Mouse (Mus musculus) heart, embryonic 11.5 days (tissue): ENCODE results near the gene Rasa3. TPM values are rescaled to one million over a fixed set of nuclear protein-coding genes. Genes with fewer than 3 reads are reported as not detected.

Source experiments
- ATAC-seq: fragments of 200-750 bp; cut with Nextera tagmentation; replicated peaks from 2 replicates; pipeline ENCODE4 v1.8.0; 2017; ENCODE audit warnings: moderate library complexity; ENCODE audit not compliant: insufficient number of reproducible peaks, low FRiP score, low TSS enrichment
- H3K27ac ChIP-seq: fragments of 300-500 bp; sonication (generic); 2 replicates; pipeline ENCODE4 v1.5.1; 2014; ENCODE audit warnings: mild to moderate bottlenecking, low read depth, low read length
- H3K27me3 ChIP-seq: fragments of 300-500 bp; sonication (generic); 2 replicates; pipeline ENCODE4 v1.6.1; 2014; ENCODE audit warnings: mild to moderate bottlenecking, low read length, mixed read lengths; ENCODE audit not compliant: control insufficient read depth, insufficient read depth
- H3K36me3 ChIP-seq: fragments of 300-500 bp; sonication (generic); 2 replicates; pipeline ENCODE4 v1.6.1; 2014; ENCODE audit warnings: mild to moderate bottlenecking, low read length, moderate library complexity, mixed read lengths; ENCODE audit not compliant: control insufficient read depth, insufficient read depth
- H3K4me1 ChIP-seq: fragments of 300-500 bp; sonication (generic); 2 replicates; pipeline ENCODE4 v1.6.1; 2014; ENCODE audit warnings: low read length; ENCODE audit not compliant: control insufficient read depth, insufficient read depth
- H3K4me2 ChIP-seq: fragments of 300-500 bp; sonication (generic); 2 replicates; pipeline ENCODE4 v1.6.1; 2014; ENCODE audit warnings: mild to moderate bottlenecking, moderate library complexity
- H3K4me3 ChIP-seq: fragments of 300-500 bp; sonication (generic); 2 replicates; pipeline ENCODE4 v1.5.1; 2014; ENCODE audit warnings: low read depth, low read length
- H3K9ac ChIP-seq: fragments of 300-500 bp; sonication (generic); 2 replicates; pipeline ENCODE4 v1.6.1; 2014; ENCODE audit warnings: mild to moderate bottlenecking, low read depth, low read length, moderate library complexity
- H3K9me3 ChIP-seq: fragments of 300-500 bp; sonication (generic); replicated peaks from 2 replicates; pipeline ENCODE4 v1.6.1; 2016; ENCODE audit warnings: low read length; ENCODE audit not compliant: control insufficient read depth
- WGBS: fragments of 180-500 bp; shearing (Covaris S2); extraction: QIAGEN DNeasy Blood & Tissue Kit; methylation state at CpG from one replicate; pipeline ENCODE4 v1.1.7; 2014; ENCODE audit not compliant: insufficient replicate concordance; 5-methylcytosine and 5-hydroxymethylcytosine counted together
- polyA plus RNA-seq: library from polyadenylated mRNA; unstranded; fragments of >200 nt; fragmentation: Nextera tagmentation; extraction: Ambion mirVana; gene quantifications from 2 replicates; pipeline ENCODE4 v1.2.1, GENCODE M21; 2014

Rasa3 gene
- polyA plus RNA-seq, 1 experiment from 2014 or later = 26.3 TPM

DNA sequence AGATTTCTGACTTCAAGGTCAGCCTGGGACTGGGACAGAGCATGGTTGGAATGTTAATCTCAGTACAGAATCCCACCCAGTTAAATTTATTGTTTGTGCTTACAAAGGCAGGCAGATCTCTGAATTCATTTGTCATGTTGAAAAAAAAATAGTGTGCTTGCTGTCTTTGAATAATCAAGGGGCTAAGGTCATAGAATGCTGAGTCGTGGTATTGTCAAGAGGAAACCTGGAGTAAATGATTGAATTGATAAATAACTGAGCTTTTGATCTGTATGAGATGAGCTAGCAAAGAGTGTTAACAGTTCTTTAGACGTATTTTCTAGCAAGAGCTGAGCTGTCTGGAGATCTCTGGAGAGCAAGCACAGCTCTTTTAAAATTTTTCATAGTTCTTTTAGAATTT, 140.3 kb downstream of the Rasa3 start:
- Histone ChIP-seq H3K27me3 (no peaks in the 10 kb centered on the region), H3K36me3 (no peaks in the 10 kb centered on the region), H3K4me2 (no peak overlapping the region), H3K9ac (no peak overlapping the region), H3K27ac (no peak overlapping the region), H3K9me3 (no peaks in the 10 kb centered on the region), H3K4me1 (no peaks in the 10 kb centered on the region), H3K4me3 (no peak overlapping the region)
- 62% methylated on average over 2 of the region's 2 CpGs for WGBS
- no peak for ATAC-seq

DNA sequence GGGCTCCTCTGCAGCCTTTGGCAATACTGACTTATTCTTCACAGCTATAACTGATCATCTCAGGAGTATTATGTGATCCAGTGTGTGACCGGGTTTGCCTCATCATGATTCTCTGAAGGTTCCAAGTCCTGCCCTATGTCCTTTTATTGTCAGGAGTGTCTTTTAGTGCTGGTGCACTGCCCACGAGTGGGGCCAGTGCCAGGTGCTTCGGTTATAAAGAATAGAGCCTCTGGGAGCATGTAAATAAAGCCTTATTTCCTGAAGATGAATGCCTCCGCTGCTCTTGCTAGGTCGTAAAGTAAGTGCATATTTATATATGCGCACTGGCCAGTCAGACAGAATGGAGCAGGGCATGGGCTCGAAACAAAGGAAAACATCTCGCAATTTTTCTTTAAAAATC, 144.3 kb downstream of the Rasa3 start:
- H3K9me3 ChIP-seq = no peaks in the 10 kb centered on the region
- H3K27me3 ChIP-seq = no peaks in the 10 kb centered on the region
- H3K9ac ChIP-seq = no peak overlapping the region
- H3K36me3 ChIP-seq = no peaks in the 10 kb centered on the region
- H3K4me3 ChIP-seq = no peak overlapping the region
- 81% methylated on average over 8 of the region's 8 CpGs for WGBS
- peaks cover 28% of the 10 kb centered on the region for H3K4me1 ChIP-seq
- no peak overlapping the region for H3K27ac ChIP-seq
- no peak for ATAC-seq
- no peak overlapping the region for H3K4me2 ChIP-seq

DNA sequence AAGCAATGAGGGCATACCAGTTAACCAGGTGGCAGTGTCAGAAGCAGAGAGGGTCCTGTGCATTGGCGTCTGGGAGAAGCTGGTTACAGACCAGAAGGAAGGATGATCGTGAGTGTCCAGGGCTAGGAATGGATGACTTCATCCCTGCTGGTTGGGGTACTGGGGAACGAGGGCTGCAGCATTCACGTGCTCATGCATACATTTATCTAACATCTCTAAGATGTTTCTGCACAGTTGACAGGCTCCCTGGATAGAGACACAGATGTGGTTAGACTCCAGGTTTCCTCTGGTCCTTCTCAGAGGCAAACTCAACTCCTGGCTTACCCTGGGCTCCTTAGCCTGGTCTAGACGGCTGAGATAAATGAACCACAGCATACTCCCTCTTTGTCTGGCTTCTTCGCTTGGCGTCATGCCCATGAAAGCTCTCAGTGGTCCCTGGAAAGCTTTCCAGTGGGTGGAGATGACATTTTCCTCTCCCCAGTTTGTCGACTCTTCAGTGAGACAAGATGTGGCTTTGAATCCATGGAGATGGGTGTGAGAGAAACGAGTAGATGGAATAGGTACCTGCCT, 145.7 kb downstream of the Rasa3 start:
- ATAC-seq = no peak
- H3K9ac ChIP-seq = no peak overlapping the region
- H3K4me3 ChIP-seq = no peak overlapping the region
- peaks cover 6% of the 10 kb centered on the region; the same call in 1 of the 2 replicates for H3K9me3 ChIP-seq
- peak overlapping the region; percentile 7; the same call in 1 of the 2 replicates for H3K4me2 ChIP-seq
- WGBS = 51% methylated on average over 9 of the region's 9 CpGs
- no peaks in the 10 kb centered on the region for H3K27me3 ChIP-seq
- no peaks in the 10 kb centered on the region for H3K36me3 ChIP-seq
- peaks cover 28% of the 10 kb centered on the region for H3K4me1 ChIP-seq
- H3K27ac ChIP-seq = peak overlapping the region; percentile 54

DNA sequence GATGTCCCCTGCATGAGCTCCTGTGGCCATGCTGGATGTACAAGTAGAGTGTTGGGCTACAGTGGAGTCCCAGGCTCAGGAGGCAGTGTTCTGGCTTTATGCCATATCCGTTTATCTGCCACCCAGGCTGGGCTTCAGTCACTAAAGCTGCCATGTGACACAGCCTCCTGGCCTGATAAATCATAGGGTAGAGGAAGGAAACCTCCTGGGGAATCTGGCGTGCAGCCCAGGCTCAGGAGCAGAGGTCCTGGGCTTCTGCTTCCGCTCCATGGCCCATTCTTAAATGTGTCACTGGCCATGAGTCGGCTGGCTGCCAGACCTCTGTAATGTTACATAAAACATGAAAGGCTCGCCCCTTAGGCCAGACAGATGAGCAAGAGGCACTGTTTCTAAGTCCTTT, 146.5 kb downstream of the Rasa3 start:
- Histone ChIP-seq H3K4me2 (no peak overlapping the region; the same call in 1 of the 2 replicates), H3K9ac (no peak overlapping the region), H3K27ac (peak overlapping the region; percentile 54), H3K9me3 (peaks cover 6% of the 10 kb centered on the region; the same call in 1 of the 2 replicates), H3K4me3 (no peak overlapping the region), H3K4me1 (peaks cover 28% of the 10 kb centered on the region), H3K36me3 (no peaks in the 10 kb centered on the region), H3K27me3 (no peaks in the 10 kb centered on the region)
- ATAC-seq = peak; percentile 82
- WGBS = 33% methylated on average over 5 of the region's 5 CpGs

DNA sequence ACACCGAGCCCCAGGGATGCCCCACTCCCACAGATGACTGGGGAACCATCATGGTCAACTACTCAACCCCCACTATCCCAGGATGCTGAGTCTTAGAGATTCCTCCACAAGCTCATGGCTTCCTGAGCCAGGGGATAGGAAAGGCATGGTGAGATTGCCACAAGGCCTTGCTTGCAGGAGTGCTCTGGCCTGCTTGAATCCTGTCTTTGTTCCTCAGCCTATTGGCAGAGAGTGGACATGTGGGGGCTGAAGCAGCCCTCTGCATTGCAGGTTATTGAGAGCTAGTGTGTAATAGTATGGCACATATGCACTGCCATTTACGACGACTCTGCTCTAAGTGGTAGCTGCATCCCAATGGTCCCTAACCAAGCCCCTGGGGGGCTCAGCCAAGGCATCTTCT, 147.0 kb downstream of the Rasa3 start:
- Histone ChIP-seq H3K4me1 (peaks cover 28% of the 10 kb centered on the region), H3K27me3 (no peaks in the 10 kb centered on the region), H3K9me3 (peaks cover 6% of the 10 kb centered on the region; the same call in 1 of the 2 replicates), H3K4me2 (no peak overlapping the region), H3K9ac (no peak overlapping the region), H3K27ac (peak overlapping the region; percentile 50; the same call in 1 of the 2 replicates), H3K4me3 (no peak overlapping the region), H3K36me3 (no peaks in the 10 kb centered on the region)
- no peak; the same call in 1 of the 2 replicates for ATAC-seq
- WGBS = 75% methylated on average over 3 of the region's 3 CpGs

DNA sequence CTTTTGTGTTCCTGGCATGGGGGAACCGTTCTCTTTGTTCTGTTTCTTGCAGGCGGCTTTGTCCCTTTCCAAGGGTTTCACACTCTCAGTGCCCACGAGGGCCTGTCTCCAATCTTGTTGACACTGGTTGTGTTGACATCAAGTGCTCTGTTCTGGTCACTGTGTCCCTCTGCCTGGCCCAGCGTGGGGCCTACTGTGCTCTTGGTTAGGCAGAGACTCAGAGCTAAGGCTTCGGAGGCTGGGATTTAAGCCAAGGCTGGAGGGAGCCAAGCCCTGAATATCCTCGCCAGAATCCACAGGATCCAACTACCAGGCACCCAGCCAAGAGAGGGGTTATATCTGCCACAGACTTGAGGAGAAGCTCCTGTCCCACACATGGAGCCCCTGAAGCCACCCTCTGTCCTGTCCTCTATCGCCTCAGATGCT, 147.5 kb downstream of the Rasa3 start:
- H3K9ac ChIP-seq = 0 out of 2 replicates have a peak overlapping the region, but pooled peaks have one; percentile 3
- ATAC-seq = no peak; the same call in 1 of the 2 replicates
- WGBS = 52% methylated on average over 7 of the region's 7 CpGs

DNA sequence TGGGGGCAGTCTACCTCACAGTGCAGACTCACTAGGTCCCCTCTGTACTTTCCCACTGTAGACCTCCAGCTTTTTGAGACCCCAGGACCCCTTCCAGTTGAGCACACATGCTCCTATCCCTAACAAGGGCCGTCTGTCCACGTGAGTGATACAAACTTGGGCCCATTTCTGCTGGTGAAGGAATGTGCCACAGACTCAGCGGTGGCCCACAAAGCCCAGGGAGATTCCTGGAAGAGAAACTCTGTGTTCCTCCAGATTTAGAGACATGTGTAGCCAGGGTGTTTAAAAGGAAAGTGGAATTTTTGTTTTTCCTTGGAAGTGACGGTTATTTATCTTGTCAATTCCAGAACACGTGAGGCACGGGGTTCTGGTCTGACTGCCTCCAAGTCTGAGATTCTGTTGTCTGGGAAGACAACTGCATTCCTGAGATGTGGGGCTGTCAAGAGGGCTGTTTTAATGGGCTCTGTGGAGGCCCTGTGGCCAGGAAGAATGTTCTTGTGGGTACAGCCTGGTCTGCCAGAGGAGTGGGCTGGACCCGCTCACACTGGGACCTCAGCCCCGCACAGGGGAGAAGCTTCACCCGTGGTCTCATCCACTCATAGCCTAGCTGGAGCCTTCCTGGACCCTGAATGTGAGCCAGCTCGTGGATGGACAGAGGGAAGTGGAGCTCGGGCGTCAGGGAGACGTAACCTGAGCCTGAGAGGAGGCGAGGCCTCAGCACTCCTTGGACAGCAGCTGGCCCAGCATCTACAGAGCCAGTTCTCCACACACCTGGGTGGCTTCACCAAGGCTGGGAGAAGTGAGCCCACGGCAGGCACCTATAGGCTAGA, 148.2 kb downstream of the Rasa3 start:
- Histone ChIP-seq H3K4me2 (no peak overlapping the region), H3K36me3 (no peaks in the 10 kb centered on the region), H3K9me3 (peaks cover 6% of the 10 kb centered on the region; the same call in 1 of the 2 replicates), H3K9ac (no peak overlapping the region), H3K4me3 (no peak overlapping the region), H3K27me3 (no peaks in the 10 kb centered on the region), H3K4me1 (peaks cover 28% of the 10 kb centered on the region), H3K27ac (no peak overlapping the region)
- 48% methylated on average over 15 of the region's 15 CpGs for WGBS
- no peak for ATAC-seq

More for the DNA sequence above, 147.5 kb downstream of the Rasa3 start:
- Histone ChIP-seq H3K4me1 (peaks cover 28% of the 10 kb centered on the region), H3K4me3 (no peak overlapping the region), H3K9me3 (peaks cover 6% of the 10 kb centered on the region; the same call in 1 of the 2 replicates), H3K27me3 (no peaks in the 10 kb centered on the region), H3K27ac (no peak overlapping the region), H3K4me2 (no peak overlapping the region), H3K36me3 (no peaks in the 10 kb centered on the region)

DNA sequence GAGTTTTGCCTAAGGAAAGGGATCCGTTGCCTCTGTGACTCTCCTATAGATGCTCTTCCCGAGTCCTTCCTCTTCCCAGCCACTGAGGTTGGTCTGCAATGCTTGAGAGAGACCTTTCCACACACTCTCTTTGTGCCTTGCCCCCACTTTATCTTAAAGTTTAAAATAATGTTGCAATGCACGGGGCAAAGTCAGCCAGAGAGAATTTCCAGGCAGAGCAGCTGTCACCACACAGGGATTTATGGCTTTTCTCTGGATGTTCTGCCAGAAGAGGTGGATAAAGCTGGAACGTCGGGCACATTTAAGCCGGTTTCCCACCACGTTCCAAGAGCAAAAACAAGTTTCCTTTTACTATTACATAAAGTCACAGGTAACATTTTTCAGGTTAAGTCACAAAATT, 156.0 kb downstream of the Rasa3 start:
- no peak overlapping the region for H3K9ac ChIP-seq
- H3K27me3 ChIP-seq = no peaks in the 10 kb centered on the region
- H3K9me3 ChIP-seq = no peaks in the 10 kb centered on the region
- H3K27ac ChIP-seq = no peak overlapping the region
- no peak overlapping the region for H3K4me3 ChIP-seq
- H3K4me1 ChIP-seq = 0 out of 2 replicates have a peak, but pooled peaks cover 6% of the 10 kb centered on the region
- no peaks in the 10 kb centered on the region for H3K36me3 ChIP-seq
- no peak for ATAC-seq
- WGBS = 39% methylated on average over 7 of the region's 7 CpGs
- H3K4me2 ChIP-seq = no peak overlapping the region
